Mouse (Mus musculus): ENCODE measurements around the gene Myo19. TPM values are rescaled to one million over a fixed set of nuclear protein-coding genes. Genes with fewer than 3 reads are reported as not detected.
A peak's percentile ranks its signal among the peaks of the same experiment; 100 is the strongest.

Gene Myo19
- polyA plus RNA-seq, 1 experiment = 13.2 TPM

- Histone ChIP-seq H3K27ac (ENCODE audit: insufficient read depth, low read length) (no peak overlapping the region), H3K4me1 (ENCODE audit: control insufficient read depth, insufficient read depth, low read length) (no peaks in the 10 kb centered on the region), H3K27me3 (ENCODE audit: control insufficient read depth, insufficient read depth, low read length) (no peaks in the 10 kb centered on the region), H3K4me3 (replicated peaks; ENCODE audit: insufficient read depth, low read depth, low read length) (peak overlapping the region; percentile 66)
- 17% methylated on average over 7 of the region's 7 CpGs for WGBS
- DNase-seq = no peak
- TF ChIP-seq POLR2A (IDR thresholded peaks at IDR 0.05; ENCODE audit: borderline replicate concordance, insufficient read depth, low read length) = no peak
- TF ChIP-seq CTCF (IDR thresholded peaks at IDR 0.05; ENCODE audit: borderline replicate concordance, insufficient read depth, low read depth, low read length) = no peak
These were observed 759 bp upstream of the Myo19 start for GRCm38 (mm10) chr11:84879007-84879771.

DNA sequence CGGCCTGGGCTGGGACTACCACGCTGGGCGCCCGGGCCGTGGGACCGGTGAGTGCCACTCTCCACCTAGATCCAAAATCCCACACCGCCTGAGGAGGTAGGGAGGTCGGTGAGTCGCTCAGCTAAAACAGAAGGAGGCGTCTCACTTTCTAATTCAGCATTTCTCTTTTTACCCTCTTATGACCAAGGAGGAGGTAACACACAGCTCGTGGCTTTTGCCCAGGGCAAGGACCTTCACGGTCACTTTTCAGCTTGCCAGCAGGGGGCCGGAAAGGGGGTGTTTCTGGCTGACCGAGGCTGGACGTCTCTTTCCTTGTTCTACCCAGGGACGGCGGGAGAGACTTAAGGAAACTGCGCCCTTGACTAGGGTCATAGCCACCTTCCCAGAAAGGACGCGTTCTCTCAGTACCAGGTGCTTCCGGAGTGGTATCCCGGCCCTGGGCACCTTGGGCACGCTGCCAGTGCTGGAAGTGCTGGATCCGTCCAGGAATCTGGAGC lies 565 bp downstream of the Myo19 start:
- peak overlapping the region; percentile 29 for H3K27ac ChIP-seq (ENCODE audit: insufficient read depth, low read length)
- DNase-seq = peak in 1 of 2 experiments; percentile 48
- peak overlapping the region; percentile 66 for H3K4me3 ChIP-seq (replicated peaks; ENCODE audit: insufficient read depth, low read depth, low read length)
- under 1% methylated on average over 24 of the region's 24 CpGs for WGBS
- H3K4me1 ChIP-seq (ENCODE audit: control insufficient read depth, insufficient read depth, low read length) = no peaks in the 10 kb centered on the region
- H3K27me3 ChIP-seq (ENCODE audit: control insufficient read depth, insufficient read depth, low read length) = no peaks in the 10 kb centered on the region
- TF ChIP-seq CTCF (IDR thresholded peaks at IDR 0.05; ENCODE audit: borderline replicate concordance, insufficient read depth, low read depth, low read length) (no peak), POLR2A (IDR thresholded peaks at IDR 0.05; ENCODE audit: borderline replicate concordance, insufficient read depth, low read length) (no peak)

DNA sequence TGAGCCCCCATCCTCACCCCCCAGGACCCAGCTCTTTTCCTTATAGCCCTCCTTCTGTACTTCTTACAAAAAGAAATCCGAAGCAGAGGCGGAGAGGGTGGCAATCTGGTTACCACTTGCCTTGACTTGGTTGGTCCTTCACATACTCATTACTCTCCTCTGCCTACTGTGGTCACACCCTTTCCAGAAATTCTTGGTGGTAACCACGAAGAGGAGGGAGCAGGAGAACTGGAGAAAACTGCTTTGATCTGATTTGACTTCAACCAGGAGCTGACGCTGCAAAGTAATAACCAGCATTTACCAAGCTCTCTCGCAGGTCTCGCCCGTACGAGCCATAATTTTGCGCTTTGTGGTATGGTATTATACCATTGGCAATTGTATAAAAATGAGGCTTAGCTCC lies 1.0 kb downstream of the Myo19 start:
- Histone ChIP-seq H3K27ac (ENCODE audit: insufficient read depth, low read length) (peak overlapping the region; percentile 29), H3K27me3 (ENCODE audit: control insufficient read depth, insufficient read depth, low read length) (no peaks in the 10 kb centered on the region), H3K4me3 (replicated peaks; ENCODE audit: insufficient read depth, low read depth, low read length) (peak overlapping the region; percentile 66), H3K4me1 (ENCODE audit: control insufficient read depth, insufficient read depth, low read length) (no peaks in the 10 kb centered on the region)
- WGBS = 58% methylated on average over 9 of the region's 9 CpGs
- TF ChIP-seq CTCF (IDR thresholded peaks at IDR 0.05; ENCODE audit: borderline replicate concordance, insufficient read depth, low read depth, low read length) (no peak), POLR2A (IDR thresholded peaks at IDR 0.05; ENCODE audit: borderline replicate concordance, insufficient read depth, low read length) (no peak)
- no peak for DNase-seq

- H3K27me3 ChIP-seq (ENCODE audit: control insufficient read depth, insufficient read depth, low read length) = no peaks in the 10 kb centered on the region
- no peak overlapping the region for H3K4me3 ChIP-seq (replicated peaks; ENCODE audit: insufficient read depth, low read depth, low read length)
- no peaks in the 10 kb centered on the region for H3K4me1 ChIP-seq (ENCODE audit: control insufficient read depth, insufficient read depth, low read length)
- peak in 1 of 2 experiments; percentile 7 for DNase-seq
- 96% methylated on average over 7 of the region's 7 CpGs for WGBS
- TF ChIP-seq CTCF (IDR thresholded peaks at IDR 0.05; ENCODE audit: borderline replicate concordance, insufficient read depth, low read depth, low read length) (no peak), POLR2A (IDR thresholded peaks at IDR 0.05; ENCODE audit: borderline replicate concordance, insufficient read depth, low read length) (no peak)
- H3K27ac ChIP-seq (ENCODE audit: insufficient read depth, low read length) = no peak overlapping the region
These were observed 2.4 kb downstream of the Myo19 start for GRCm38 (mm10) chr11:84882346-84882745.

- no peaks in the 10 kb centered on the region for H3K27me3 ChIP-seq (ENCODE audit: control insufficient read depth, insufficient read depth, low read length)
- DNase-seq = no peak
- TF ChIP-seq CTCF (IDR thresholded peaks at IDR 0.05; ENCODE audit: borderline replicate concordance, insufficient read depth, low read depth, low read length) (no peak), POLR2A (IDR thresholded peaks at IDR 0.05; ENCODE audit: borderline replicate concordance, insufficient read depth, low read length) (no peak)
- H3K4me3 ChIP-seq (replicated peaks; ENCODE audit: insufficient read depth, low read depth, low read length) = no peak overlapping the region
- H3K4me1 ChIP-seq (ENCODE audit: control insufficient read depth, insufficient read depth, low read length) = no peaks in the 10 kb centered on the region
- 79% methylated on average over 4 of the region's 4 CpGs for WGBS
- no peak overlapping the region for H3K27ac ChIP-seq (ENCODE audit: insufficient read depth, low read length)
These were observed 5.3 kb downstream of the Myo19 start for GRCm38 (mm10) chr11:84885238-84885637.

DNA sequence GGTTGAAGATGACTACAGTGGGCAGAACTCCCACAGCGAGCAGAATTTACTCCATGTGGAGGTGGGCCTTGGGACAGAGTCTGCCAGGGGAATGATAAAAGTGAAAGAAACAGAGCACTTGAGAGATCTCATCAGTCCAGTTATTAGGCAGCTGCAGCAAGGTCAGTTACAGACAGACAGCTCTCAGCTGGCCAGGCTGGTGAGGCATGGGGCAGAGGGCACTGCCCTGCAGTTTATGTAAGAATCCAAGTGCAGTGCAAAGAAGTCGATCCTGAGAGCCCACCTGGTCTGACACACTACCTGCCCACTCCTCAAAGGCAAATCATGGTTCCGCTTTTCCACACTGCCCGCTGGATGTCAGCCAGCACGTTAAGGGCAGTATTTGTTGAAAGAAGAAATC lies 6.3 kb downstream of the Myo19 start:
- Histone ChIP-seq H3K27me3 (ENCODE audit: control insufficient read depth, insufficient read depth, low read length) (no peaks in the 10 kb centered on the region), H3K27ac (ENCODE audit: insufficient read depth, low read length) (no peak overlapping the region), H3K4me3 (replicated peaks; ENCODE audit: insufficient read depth, low read depth, low read length) (no peak overlapping the region), H3K4me1 (ENCODE audit: control insufficient read depth, insufficient read depth, low read length) (no peaks in the 10 kb centered on the region)
- 90% methylated on average over 5 of the region's 5 CpGs for WGBS
- TF ChIP-seq POLR2A (IDR thresholded peaks at IDR 0.05; ENCODE audit: borderline replicate concordance, insufficient read depth, low read length) (no peak), CTCF (IDR thresholded peaks at IDR 0.05; ENCODE audit: borderline replicate concordance, insufficient read depth, low read depth, low read length) (no peak)
- no peak for DNase-seq

GRCm38 (mm10) chr11:84886767-84887511 lies 7.0 kb downstream of the Myo19 start:
- Histone ChIP-seq H3K4me1 (ENCODE audit: control insufficient read depth, insufficient read depth, low read length) (no peaks in the 10 kb centered on the region), H3K27ac (ENCODE audit: insufficient read depth, low read length) (no peak overlapping the region), H3K4me3 (replicated peaks; ENCODE audit: insufficient read depth, low read depth, low read length) (no peak overlapping the region), H3K27me3 (ENCODE audit: control insufficient read depth, insufficient read depth, low read length) (no peaks in the 10 kb centered on the region)
- DNase-seq = no peak
- TF ChIP-seq CTCF (IDR thresholded peaks at IDR 0.05; ENCODE audit: borderline replicate concordance, insufficient read depth, low read depth, low read length) (no peak), POLR2A (IDR thresholded peaks at IDR 0.05; ENCODE audit: borderline replicate concordance, insufficient read depth, low read length) (no peak)
- WGBS = 88% methylated on average over 11 of the region's 11 CpGs

All from cerebellum, adult 2 months (tissue).